Mouse (Mus musculus) kidney, postnatal 4 days (tissue): Measurements from ENCODE around the gene AL607142.1.

Experiments used
- DNase-seq, 2 experiments: peaks; one replicate each; pipeline ENCODE4 v3.0.0; 2021; ENCODE audit warnings: mixed read lengths in 2 of 2

Gene AL607142.1

GRCm38 (mm10) chr4:120106362-120106761, 41.6 kb downstream of the AL607142.1 start:
- no peak for DNase-seq

DNA sequence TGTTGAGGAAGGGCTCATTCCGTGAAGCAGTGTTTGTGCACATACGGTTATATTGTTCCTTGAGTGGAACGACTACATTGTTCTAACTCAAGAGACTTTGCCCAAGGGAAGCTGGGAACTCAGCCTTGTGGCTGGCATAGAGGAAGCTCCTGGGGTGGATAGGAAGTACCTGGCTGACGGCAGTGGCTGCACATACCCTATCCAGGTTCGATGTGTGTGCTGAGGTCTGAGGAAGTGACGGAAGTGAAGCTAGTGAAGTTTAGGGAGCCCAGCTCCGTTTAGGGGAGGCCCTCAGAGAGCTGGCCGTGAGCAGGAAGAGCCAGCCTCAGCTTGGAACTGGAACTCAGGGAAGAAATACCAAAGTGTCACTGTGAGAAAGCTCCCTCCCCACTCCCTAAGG, 43.0 kb downstream of the AL607142.1 start:
- no peak for DNase-seq

DNA sequence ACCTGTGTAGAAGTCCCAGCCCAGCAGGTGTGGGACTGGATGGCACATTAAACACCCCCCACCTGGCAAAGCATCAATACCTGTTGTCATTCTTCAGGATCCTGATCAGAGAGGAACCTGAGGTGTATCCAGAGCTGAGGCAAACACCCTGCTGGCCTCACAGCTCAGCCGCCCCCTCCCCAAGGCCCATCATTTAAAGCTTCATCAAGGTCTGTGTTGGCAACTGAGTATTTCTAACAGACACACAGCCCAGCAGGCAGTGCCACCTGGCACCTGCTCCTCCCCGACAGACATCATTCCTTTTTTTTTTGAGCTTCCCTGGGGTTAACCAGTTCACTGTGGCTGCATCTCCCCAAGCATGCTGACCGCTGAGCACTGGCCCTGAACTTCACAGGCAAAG, 50.7 kb downstream of the AL607142.1 start:
- no peak for DNase-seq

DNA sequence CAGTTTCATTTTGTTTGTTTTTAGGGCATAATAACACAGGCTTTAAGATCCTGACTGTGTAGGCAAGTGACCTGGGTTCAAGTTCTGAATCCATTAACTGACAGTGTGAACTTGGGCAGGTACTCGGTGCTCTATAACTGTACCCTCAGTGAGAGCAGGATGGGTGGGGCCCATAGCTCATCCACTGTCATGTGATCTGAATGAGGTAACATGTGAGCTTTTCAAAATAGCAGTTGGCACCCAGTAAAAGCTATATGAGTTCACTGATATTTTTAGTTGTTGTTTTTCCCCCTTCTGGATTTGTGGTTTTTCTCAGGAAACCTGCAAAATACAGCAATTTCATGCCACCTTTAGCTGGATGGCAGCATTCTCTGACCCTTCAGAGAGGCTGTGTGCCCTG, 51.5 kb downstream of the AL607142.1 start:
- DNase-seq = no peak

GRCm38 (mm10) chr4:120120276-120120675, 55.5 kb downstream of the AL607142.1 start:
- peak; percentile 74 to 80 for DNase-seq

- no peak for DNase-seq
Observed at GRCm38 (mm10) chr4:120124656-120125055, 59.9 kb downstream of the AL607142.1 start.

GRCm38 (mm10) chr4:120126047-120126446, 61.3 kb downstream of the AL607142.1 start:
- DNase-seq = no peak

DNA sequence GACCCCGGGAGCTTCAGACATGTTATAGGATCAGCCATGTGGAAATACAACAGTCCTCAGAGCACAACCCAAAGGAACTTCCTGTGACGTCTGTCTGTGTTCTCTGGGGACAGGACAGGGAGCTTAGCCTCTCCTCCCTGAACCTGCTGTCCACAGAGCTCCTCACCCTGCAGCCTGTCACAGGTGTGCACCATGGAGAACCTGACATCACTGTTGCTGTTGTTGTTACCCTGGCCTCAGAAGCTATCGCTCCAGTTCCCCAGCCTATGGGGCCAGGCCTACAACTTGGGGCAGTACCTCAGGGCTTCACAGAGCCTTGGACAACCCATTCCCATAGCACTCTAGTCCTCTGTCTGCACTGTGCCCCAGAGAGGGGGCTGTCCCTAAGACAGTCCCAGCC, 62.5 kb downstream of the AL607142.1 start:
- DNase-seq = no peak

- no peak for DNase-seq
Observed at GRCm38 (mm10) chr4:120128033-120128432, 63.2 kb downstream of the AL607142.1 start.

GRCm38 (mm10) chr4:120129233-120129885, 64.6 kb downstream of the AL607142.1 start:
- DNase-seq = peak; percentile 69 to 72

DNA sequence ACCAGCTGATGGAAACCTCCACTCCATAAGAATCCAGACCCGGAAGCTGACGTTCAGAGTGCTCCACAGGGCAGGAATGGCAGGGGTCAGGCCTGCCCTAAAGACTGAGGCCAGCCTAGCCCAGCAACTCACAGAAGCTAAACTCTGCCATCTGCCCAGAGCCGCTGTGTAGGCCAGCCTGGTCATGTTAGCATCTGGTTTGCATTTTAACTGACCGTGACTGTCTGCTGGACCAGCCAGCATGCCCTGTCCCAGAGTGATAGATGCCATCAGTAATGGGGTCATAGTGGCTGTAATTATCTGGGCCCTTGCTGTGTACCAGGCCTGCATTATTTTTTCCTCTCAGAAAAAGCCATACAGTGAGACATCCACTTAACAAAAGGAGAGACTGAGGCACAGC, 66.1 kb downstream of the AL607142.1 start:
- no peak for DNase-seq

DNA sequence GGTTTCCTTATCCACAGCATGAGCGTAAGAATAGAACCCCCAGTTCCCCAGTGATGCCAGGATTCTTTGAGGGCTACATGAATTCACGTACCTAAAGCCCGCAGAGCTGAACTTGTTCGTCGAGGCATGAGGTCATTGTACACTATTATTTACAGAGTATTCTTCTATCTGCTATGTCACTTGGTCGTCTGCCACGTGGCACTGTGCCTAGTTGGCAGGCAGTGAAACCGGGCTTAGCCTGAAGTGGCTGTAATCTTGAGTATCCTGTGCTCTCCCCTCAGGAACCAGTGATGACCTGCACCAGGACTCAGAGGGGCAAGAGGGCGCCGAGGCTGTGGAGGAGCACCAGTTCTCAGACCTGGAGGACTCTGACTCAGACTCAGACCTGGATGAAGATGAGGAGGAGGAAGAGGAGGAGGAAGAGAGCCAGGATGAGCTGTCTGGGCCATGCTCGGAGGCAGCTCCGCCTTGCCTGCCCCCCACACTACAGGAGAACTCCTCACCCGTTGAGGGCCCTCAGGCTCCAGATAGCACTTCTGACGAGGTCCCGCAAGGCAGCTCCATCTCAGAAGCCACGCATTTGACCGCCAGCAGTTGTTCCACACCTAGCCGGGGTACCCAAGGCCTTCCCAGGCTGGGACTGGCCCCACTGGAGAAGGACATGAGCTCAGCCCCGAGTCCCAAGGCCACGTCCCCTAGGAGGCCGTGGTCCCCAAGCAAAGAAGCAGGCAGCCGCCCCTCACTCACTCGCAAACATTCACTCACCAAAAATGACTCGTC, 66.8 kb downstream of the AL607142.1 start:
- peak; percentile 64 to 66 for DNase-seq

DNA sequence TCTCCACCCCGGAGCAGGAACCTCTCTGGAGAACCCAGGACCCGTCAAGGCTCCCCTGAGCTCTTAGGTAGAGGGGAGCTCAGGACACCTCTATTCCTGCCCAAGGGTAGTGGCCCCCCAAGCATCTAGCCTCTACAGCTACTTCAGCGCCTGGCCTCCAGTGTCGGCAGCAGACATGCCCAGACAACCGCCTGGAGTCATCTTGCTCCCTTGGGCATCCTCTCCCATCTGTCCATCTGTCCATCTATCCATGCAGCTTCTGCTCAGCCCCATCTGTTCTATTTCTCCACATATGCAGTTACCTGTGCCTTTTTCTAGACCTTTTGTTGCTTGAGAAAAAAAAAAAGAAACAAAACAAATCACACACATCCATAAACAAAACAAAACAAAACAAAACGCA, 69.4 kb downstream of the AL607142.1 start:
- no peak for DNase-seq

- no peak for DNase-seq
Observed at GRCm38 (mm10) chr4:120141810-120142209, 77.0 kb downstream of the AL607142.1 start.

DNA sequence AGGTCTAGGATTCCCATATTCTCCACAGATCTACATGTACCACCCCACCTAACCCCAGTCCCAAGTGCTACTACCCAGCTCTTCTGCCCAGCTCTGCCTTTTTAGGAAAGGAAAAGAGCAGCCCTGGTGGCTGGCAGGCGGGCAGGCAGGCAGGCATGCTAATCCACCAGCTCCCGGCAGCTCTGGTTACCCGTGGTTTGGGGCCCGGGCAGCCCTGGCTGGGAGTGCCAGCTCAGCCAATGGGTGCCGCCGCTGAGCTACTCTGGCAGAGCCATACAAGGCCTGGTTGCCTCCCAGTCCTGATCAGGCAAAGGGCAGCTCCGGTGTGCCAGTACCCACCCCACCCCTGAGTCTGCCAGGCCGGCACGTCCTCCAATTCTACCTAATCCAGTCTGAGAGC, 78.1 kb downstream of the AL607142.1 start:
- DNase-seq = no peak
